Mouse (Mus musculus) limb, embryonic 13.5 days (tissue): ENCODE data around the gene Lipf. TPM values are rescaled to one million over a fixed set of nuclear protein-coding genes. Genes with fewer than 3 reads are reported as not detected.

ENCODE experiments used
- ATAC-seq: fragments of 200-750 bp; cut with Nextera tagmentation; 2 replicates; pipeline ENCODE4 v1.8.0; 2017; ENCODE audit warnings: low read depth, moderate number of reproducible peaks, moderate TSS enrichment; ENCODE audit not compliant: low FRiP score
- H3K27ac ChIP-seq: fragments of 300-500 bp; sonication (generic); 2 replicates; pipeline ENCODE4 v1.5.1; 2015; ENCODE audit warnings: inconsistent platforms, mild to moderate bottlenecking, moderate library complexity
- H3K27me3 ChIP-seq: fragments of 300-500 bp; sonication (generic); 2 replicates; pipeline ENCODE4 v1.6.1; 2015; ENCODE audit warnings: mild to moderate bottlenecking, inconsistent platforms
- H3K36me3 ChIP-seq: fragments of 300-500 bp; sonication (generic); 2 replicates; pipeline ENCODE4 v1.6.1; 2015; ENCODE audit warnings: inconsistent platforms, mild to moderate bottlenecking, moderate library complexity
- H3K4me1 ChIP-seq: fragments of 300-500 bp; sonication (generic); 2 replicates; pipeline ENCODE4 v1.6.1; 2015; ENCODE audit warnings: inconsistent platforms
- H3K4me2 ChIP-seq: fragments of 300-500 bp; sonication (generic); replicated peaks from 2 replicates; pipeline ENCODE4 v1.6.1; 2015; ENCODE audit warnings: inconsistent platforms, mild to moderate bottlenecking, moderate library complexity
- H3K4me3 ChIP-seq: fragments of 300-500 bp; sonication (generic); 2 replicates; pipeline ENCODE4 v1.5.1; 2015; ENCODE audit warnings: moderate library complexity, mild to moderate bottlenecking, inconsistent platforms
- H3K9ac ChIP-seq: fragments of 300-500 bp; sonication (generic); 2 replicates; pipeline ENCODE4 v1.6.1; 2015; ENCODE audit warnings: mild to moderate bottlenecking, inconsistent platforms
- H3K9me3 ChIP-seq: fragments of 300-500 bp; sonication (generic); 2 replicates; pipeline ENCODE4 v1.6.1; 2016; ENCODE audit warnings: inconsistent platforms
- WGBS: fragments of 180-500 bp; shearing (Covaris S2); methylation state at CpG from one replicate; pipeline ENCODE4 v1.1.7; 2015; 5-methylcytosine and 5-hydroxymethylcytosine counted together
- polyA plus RNA-seq: library from polyadenylated mRNA; unstranded; fragments of >200 nt; fragmentation: Nextera tagmentation; extraction: Ambion mirVana; gene quantifications from 2 replicates; pipeline ENCODE4 v1.2.1, GENCODE M21; 2015

Lipf gene
- 0.13 TPM in 1 of 2 replicates, not detected in the other for polyA plus RNA-seq

DNA sequence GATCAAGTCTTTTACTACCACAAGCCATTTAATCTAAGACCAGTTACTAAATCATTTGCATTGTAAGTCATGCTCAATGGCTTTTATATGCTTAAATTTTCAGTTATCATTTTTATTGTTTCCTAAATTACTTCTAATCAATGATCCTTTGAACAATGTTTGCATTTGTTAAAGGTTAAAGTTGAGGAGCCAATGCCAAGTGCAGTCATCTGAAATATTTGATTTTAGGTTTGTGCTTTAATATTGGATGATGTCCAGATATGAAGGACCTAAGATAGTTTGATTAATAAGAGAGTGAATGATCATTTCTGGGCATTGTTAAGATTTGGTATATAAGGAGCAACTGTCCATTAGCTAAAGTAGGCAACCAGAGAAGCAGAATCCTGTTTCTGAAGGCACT, at the start of gene Lipf:
Lipf (plus strand) TSS at position 301 of the 400 bp plus-strand sequence.
- H3K4me1 ChIP-seq = no peaks in the 10 kb centered on the region
- no peak within 1 kb of the TSS for H3K4me3 ChIP-seq
- H3K36me3 ChIP-seq = no peaks in the 10 kb centered on the region
- no peaks in the 10 kb centered on the region for H3K27me3 ChIP-seq
- H3K27ac ChIP-seq = no peak within 1 kb of the TSS
- ATAC-seq = no peak
- no peaks in the 10 kb centered on the region for H3K9me3 ChIP-seq
- no peak within 1 kb of the TSS for H3K4me2 ChIP-seq
- H3K9ac ChIP-seq = no peak within 1 kb of the TSS

DNA sequence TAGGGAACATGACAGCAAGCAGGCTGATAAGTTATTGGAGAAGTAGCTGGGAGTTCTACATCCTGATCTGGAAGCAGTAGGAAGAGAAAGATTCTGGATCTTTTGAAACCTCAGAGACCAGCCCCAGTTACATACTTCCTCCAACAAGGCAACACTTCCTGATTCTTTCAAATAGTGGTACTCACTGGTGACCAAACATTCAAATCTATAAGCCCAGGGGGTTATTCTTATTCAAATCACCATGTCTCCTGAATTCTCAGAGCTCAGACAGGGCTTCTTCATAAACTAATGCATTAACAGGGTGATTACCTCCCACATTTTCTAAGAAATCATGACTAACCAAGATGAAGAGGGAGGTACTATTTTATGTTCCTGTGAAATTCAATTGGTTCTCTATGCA, 36.9 kb upstream of the Lipf start:
- no peaks in the 10 kb centered on the region for H3K9me3 ChIP-seq
- no peak for ATAC-seq
- no peaks in the 10 kb centered on the region for H3K4me1 ChIP-seq
- no peak overlapping the region for H3K27ac ChIP-seq
- H3K36me3 ChIP-seq = no peaks in the 10 kb centered on the region
- H3K9ac ChIP-seq = no peak overlapping the region
- no peak overlapping the region for H3K4me2 ChIP-seq
- H3K4me3 ChIP-seq = no peak overlapping the region
- H3K27me3 ChIP-seq = no peaks in the 10 kb centered on the region

- H3K9me3 ChIP-seq = no peaks in the 10 kb centered on the region
- H3K27me3 ChIP-seq = no peaks in the 10 kb centered on the region
- H3K27ac ChIP-seq = no peak overlapping the region
- no peaks in the 10 kb centered on the region for H3K4me1 ChIP-seq
- no peak for ATAC-seq
- H3K4me2 ChIP-seq = no peak overlapping the region
- no peak overlapping the region for H3K9ac ChIP-seq
- H3K36me3 ChIP-seq = no peaks in the 10 kb centered on the region
- no peak overlapping the region for H3K4me3 ChIP-seq
- 45% methylated on average over 3 of the region's 3 CpGs for WGBS
Measured at GRCm38 (mm10) chr19:33979007-33979406, 18.0 kb downstream of the Lipf start.

- H3K27ac ChIP-seq = no peak overlapping the region
- no peaks in the 10 kb centered on the region for H3K27me3 ChIP-seq
- no peak overlapping the region for H3K9ac ChIP-seq
- H3K4me3 ChIP-seq = no peak overlapping the region
- no peaks in the 10 kb centered on the region for H3K36me3 ChIP-seq
- WGBS = 31% methylated on average over 3 of the region's 3 CpGs
- no peak for ATAC-seq
- H3K9me3 ChIP-seq = no peaks in the 10 kb centered on the region
- H3K4me1 ChIP-seq = no peaks in the 10 kb centered on the region
- H3K4me2 ChIP-seq = no peak overlapping the region
Measured at GRCm38 (mm10) chr19:33983043-33983442, 22.1 kb downstream of the Lipf start.

DNA sequence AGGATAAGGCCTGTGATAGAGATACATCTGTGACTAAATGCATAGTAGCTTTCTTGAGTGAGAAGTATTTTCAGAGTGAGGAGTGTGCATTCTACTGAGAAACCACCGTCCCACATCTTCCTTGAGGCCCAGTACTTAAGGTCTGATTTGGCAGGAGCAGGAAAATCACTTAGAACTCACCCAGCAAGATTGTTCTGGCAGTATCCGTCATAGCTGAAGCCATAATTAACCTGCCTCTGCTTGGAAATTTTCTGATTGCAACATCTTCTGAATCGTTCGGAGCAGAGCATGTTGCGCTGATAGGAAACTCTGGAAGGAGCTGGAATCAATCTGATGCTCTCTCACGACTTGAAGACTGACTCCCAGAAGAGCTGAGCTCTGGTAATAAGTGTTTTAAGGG, 47.0 kb downstream of the Lipf start, which contains the start of gene Lipk:
Lipk (plus strand) TSS at position 289 of the 400 bp plus-strand sequence.
- Histone ChIP-seq H3K27me3 (no peaks in the 10 kb centered on the region), H3K4me1 (no peaks in the 10 kb centered on the region), H3K27ac (no peak within 1 kb of the TSS), H3K4me2 (no peak within 1 kb of the TSS), H3K9me3 (no peaks in the 10 kb centered on the region), H3K9ac (no peak within 1 kb of the TSS), H3K4me3 (no peak within 1 kb of the TSS), H3K36me3 (no peaks in the 10 kb centered on the region)
- ATAC-seq = no peak
- WGBS = 79% methylated on average over 6 of the region's 6 CpGs

GRCm38 (mm10) chr19:34021440-34022172, 60.6 kb downstream of the Lipf start:
- H3K36me3 ChIP-seq = no peaks in the 10 kb centered on the region
- ATAC-seq = no peak
- no peaks in the 10 kb centered on the region for H3K9me3 ChIP-seq
- WGBS = 79% methylated on average over 11 of the region's 11 CpGs
- no peak overlapping the region for H3K27ac ChIP-seq
- H3K4me3 ChIP-seq = no peak overlapping the region
- H3K4me1 ChIP-seq = no peaks in the 10 kb centered on the region
- H3K9ac ChIP-seq = no peak overlapping the region
- no peak overlapping the region for H3K4me2 ChIP-seq
- no peaks in the 10 kb centered on the region for H3K27me3 ChIP-seq

DNA sequence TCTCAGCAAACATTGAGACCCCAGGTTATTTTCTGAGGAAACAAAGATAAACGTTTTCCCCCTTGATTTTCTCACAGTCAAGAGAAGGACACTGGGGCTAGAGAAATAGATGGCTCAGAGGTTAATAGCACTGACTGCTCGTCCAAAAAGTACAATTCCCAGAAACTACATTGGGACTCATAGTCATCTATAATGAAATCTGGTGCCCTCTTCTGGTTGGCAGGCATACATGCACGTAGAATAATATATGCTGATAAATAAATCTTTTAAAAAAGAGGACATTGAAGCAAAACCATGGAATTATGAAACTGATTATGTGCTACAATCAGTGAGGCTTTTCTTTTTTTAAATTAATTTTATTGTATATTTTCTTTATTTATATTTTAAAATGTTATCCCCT, 61.8 kb downstream of the Lipf start:
- ATAC-seq = no peak
- no peak overlapping the region for H3K9ac ChIP-seq
- H3K4me2 ChIP-seq = no peak overlapping the region
- no peaks in the 10 kb centered on the region for H3K9me3 ChIP-seq
- 46% methylated on average over 3 of the region's 3 CpGs for WGBS
- H3K36me3 ChIP-seq = no peaks in the 10 kb centered on the region
- no peak overlapping the region for H3K4me3 ChIP-seq
- H3K27ac ChIP-seq = no peak overlapping the region
- no peaks in the 10 kb centered on the region for H3K27me3 ChIP-seq
- no peaks in the 10 kb centered on the region for H3K4me1 ChIP-seq

Other genes with a start within 250 kb of the Lipf start
- gene Lipo2, start 209.8 kb upstream of the Lipf start, polyA plus RNA-seq = 0.06 and 0.23 TPM in 2 replicates
- gene Lipo3, start 199.2 kb upstream of the Lipf start, polyA plus RNA-seq = 9.0 and 10.1 TPM in 2 replicates
- gene Lipo1, start 173.7 kb upstream of the Lipf start, polyA plus RNA-seq = not detected in 2 replicates
- gene Lipk, start 47.1 kb downstream of the Lipf start, polyA plus RNA-seq = 0.09 and 0.13 TPM in 2 replicates
- gene Lipn, start 106.2 kb downstream of the Lipf start, polyA plus RNA-seq = not detected in 2 replicates
- gene Lipm, start 139.7 kb downstream of the Lipf start, polyA plus RNA-seq = 0.46 and 0.98 TPM in 2 replicates
- 1.4 and 2.2 TPM in 2 replicates for gene Ankrd22, start 204.9 kb downstream of the Lipf start, polyA plus RNA-seq
- 18.2 and 18.6 TPM in 2 replicates for gene Stambpl1, start 231.0 kb downstream of the Lipf start, polyA plus RNA-seq